Mouse (Mus musculus): ENCODE measurements around the gene Fam83b. TPM values are rescaled to one million over a fixed set of nuclear protein-coding genes. Genes with fewer than 3 reads are reported as not detected.

Fam83b gene
- total RNA-seq, 4 experiments from 2014 or later = 0.19 to 0.36 (median 0.28) TPM

- no peak for DNase-seq (ENCODE audit: low spot score in 2 of 2)
These were observed 43.8 kb downstream of the Fam83b start for GRCm38 (mm10) chr9:76523075-76523474.

GRCm38 (mm10) chr9:76521640-76522039, 45.3 kb downstream of the Fam83b start:
- DNase-seq (ENCODE audit: low spot score in 2 of 2) = no peak

- no peak for DNase-seq (ENCODE audit: low spot score in 2 of 2)
These were observed 48.3 kb downstream of the Fam83b start for GRCm38 (mm10) chr9:76518665-76519064.

GRCm38 (mm10) chr9:76505650-76506049, 61.3 kb downstream of the Fam83b start:
- DNase-seq (ENCODE audit: low spot score in 2 of 2) = no peak

GRCm38 (mm10) chr9:76489737-76490136, 77.2 kb downstream of the Fam83b start:
- DNase-seq (ENCODE audit: low spot score in 2 of 2) = no peak

GRCm38 (mm10) chr9:76480088-76480487, 86.8 kb downstream of the Fam83b start:
- no peak for DNase-seq (ENCODE audit: low spot score in 2 of 2)

GRCm38 (mm10) chr9:76469500-76469899, 97.4 kb downstream of the Fam83b start:
- DNase-seq (ENCODE audit: low spot score in 2 of 2) = no peak

GRCm38 (mm10) chr9:76461547-76461946, 105.4 kb downstream of the Fam83b start:
- no peak for DNase-seq (ENCODE audit: low spot score in 2 of 2)

GRCm38 (mm10) chr9:76455703-76456102, 111.2 kb downstream of the Fam83b start:
- peak in 1 of 2 experiments; percentile 4 for DNase-seq (ENCODE audit: low spot score in 2 of 2)

Other genes starting within 250 kb of the Fam83b start
- 1 to 10 TPM; 2.3 to 3.0 (median 2.7) TPM for gene Hcrtr2, start 243.3 kb downstream of the Fam83b start, total RNA-seq (2022)

All from left cerebral cortex, adult 8-10 months (tissue).